Mouse (Mus musculus) stomach, embryonic 16.5 days (tissue): ENCODE results near the gene Zbtb8b. TPM values are rescaled to one million over a fixed set of nuclear protein-coding genes. Genes with fewer than 3 reads are reported as not detected.

ENCODE experiments used
- ATAC-seq: fragments of 200-750 bp; cut with Nextera tagmentation; 2 replicates; pipeline ENCODE4 v1.8.0; 2017; ENCODE audit warnings: moderate number of reproducible peaks, moderate TSS enrichment; ENCODE audit not compliant: insufficient read depth, low FRiP score
- H3K27ac ChIP-seq: fragments of 300-500 bp; sonication (generic); 2 replicates; pipeline ENCODE4 v1.5.1; 2014; ENCODE audit warnings: low read length
- H3K27me3 ChIP-seq: fragments of 300-500 bp; sonication (generic); 2 replicates; pipeline ENCODE4 v1.6.1; 2014; ENCODE audit warnings: low read length, control low read depth, mixed read lengths; ENCODE audit not compliant: control insufficient read depth, insufficient read depth
- H3K36me3 ChIP-seq: fragments of 300-500 bp; sonication (generic); 2 replicates; pipeline ENCODE4 v1.6.1; 2014; ENCODE audit warnings: low read length; ENCODE audit not compliant: control insufficient read depth, insufficient read depth
- H3K4me1 ChIP-seq: fragments of 300-500 bp; sonication (generic); 2 replicates; pipeline ENCODE4 v1.6.1; 2014; ENCODE audit warnings: low read length, control low read depth, mixed read lengths; ENCODE audit not compliant: control insufficient read depth, insufficient read depth
- H3K4me2 ChIP-seq: fragments of 300-500 bp; sonication (generic); 2 replicates; pipeline ENCODE4 v1.6.1; 2014; ENCODE audit warnings: low read depth, low read length, mixed read lengths
- H3K4me3 ChIP-seq: fragments of 300-500 bp; sonication (generic); replicated peaks from 2 replicates; pipeline ENCODE4 v1.5.1; 2014; ENCODE audit warnings: mild to moderate bottlenecking, low read length
- H3K9ac ChIP-seq: fragments of 300-500 bp; sonication (generic); 2 replicates; pipeline ENCODE4 v1.6.1; 2014; ENCODE audit warnings: low read length
- H3K9me3 ChIP-seq: fragments of 300-500 bp; sonication (generic); replicated peaks from 2 replicates; pipeline ENCODE4 v1.6.1; 2016; ENCODE audit warnings: low read length, control low read depth; ENCODE audit not compliant: control insufficient read depth
- WGBS: fragments of 180-500 bp; shearing (Covaris S2); extraction: QIAGEN DNeasy Blood & Tissue Kit; methylation state at CpG from one replicate; pipeline ENCODE4 v1.1.7; 2014; 5-methylcytosine and 5-hydroxymethylcytosine counted together
- polyA plus RNA-seq: library from polyadenylated mRNA; unstranded; fragments of >200 nt; fragmentation: Nextera tagmentation; extraction: Ambion mirVana; gene quantifications from 2 replicates; pipeline ENCODE4 v1.2.1, GENCODE M21; 2015

Gene Zbtb8b
- 1.4 and 1.6 TPM in 2 replicates for polyA plus RNA-seq

GRCm38 (mm10) chr4:129440340-129441063 lies at the start of gene Zbtb8b:
TSS of gene Zbtb8b (minus strand) at chr4:129440853.
- WGBS, result 1% methylated on average over 33 of the region's 33 CpGs

GRCm38 (mm10) chr4:129481090-129481489 lies 40.4 kb upstream of the Zbtb8b start:
- Histone ChIP-seq H3K4me2 (no peak overlapping the region), H3K36me3 (peaks cover 14% of the 10 kb centered on the region), H3K27me3 (no peaks in the 10 kb centered on the region), H3K9ac (no peak overlapping the region), H3K4me3 (no peak overlapping the region), H3K9me3 (no peaks in the 10 kb centered on the region), H3K27ac (0 out of 2 replicates have a peak overlapping the region, but pooled peaks have one; percentile 3), H3K4me1 (no peaks in the 10 kb centered on the region)
- WGBS, result 89% methylated on average over 1 of the region's 1 CpGs
- 0 out of 2 replicates have a peak, but pooled peaks have one; percentile 40 for ATAC-seq

More at GRCm38 (mm10) chr4:129440340-129441063, at the start of gene Zbtb8b:
- Histone ChIP-seq H3K4me2 (peak within 1 kb of the TSS; percentile 55), H3K4me3 (peak within 1 kb of the TSS; percentile 41), H3K4me1 (no peaks in the 10 kb centered on the region), H3K9me3 (no peaks in the 10 kb centered on the region), H3K27me3 (0 out of 2 replicates have a peak, but pooled peaks cover 7% of the 10 kb centered on the region), H3K36me3 (no peaks in the 10 kb centered on the region), H3K27ac (no peak within 1 kb of the TSS), H3K9ac (peak within 1 kb of the TSS; percentile 51)
- peak; percentile 93 for ATAC-seq

GRCm38 (mm10) chr4:129479863-129480262 lies 39.2 kb upstream of the Zbtb8b start:
- H3K9me3 ChIP-seq, result no peaks in the 10 kb centered on the region
- H3K36me3 ChIP-seq, result peaks cover 9% of the 10 kb centered on the region
- no peak for ATAC-seq
- 93% methylated on average over 3 of the region's 3 CpGs for WGBS
- H3K4me3 ChIP-seq, result no peak overlapping the region
- H3K27ac ChIP-seq, result no peak overlapping the region
- H3K4me2 ChIP-seq, result no peak overlapping the region
- H3K4me1 ChIP-seq, result no peaks in the 10 kb centered on the region
- H3K27me3 ChIP-seq, result no peaks in the 10 kb centered on the region
- no peak overlapping the region for H3K9ac ChIP-seq

GRCm38 (mm10) chr4:129476047-129476446 lies 35.4 kb upstream of the Zbtb8b start:
- no peak overlapping the region for H3K4me2 ChIP-seq
- H3K27ac ChIP-seq, result no peak overlapping the region
- peaks cover 29% of the 10 kb centered on the region for H3K36me3 ChIP-seq
- no peaks in the 10 kb centered on the region for H3K4me1 ChIP-seq
- ATAC-seq, result no peak
- H3K9me3 ChIP-seq, result no peaks in the 10 kb centered on the region
- H3K9ac ChIP-seq, result no peak overlapping the region
- H3K4me3 ChIP-seq, result no peak overlapping the region
- WGBS, result 89% methylated on average over 11 of the region's 11 CpGs
- H3K27me3 ChIP-seq, result no peaks in the 10 kb centered on the region

- H3K9me3 ChIP-seq, result no peaks in the 10 kb centered on the region
- 81% methylated on average over 4 of the region's 4 CpGs for WGBS
- H3K4me1 ChIP-seq, result peaks cover 11% of the 10 kb centered on the region; the same call in 1 of the 2 replicates
- no peak overlapping the region for H3K4me2 ChIP-seq
- H3K36me3 ChIP-seq, result 0 out of 2 replicates have a peak, but pooled peaks cover 20% of the 10 kb centered on the region
- no peak overlapping the region for H3K4me3 ChIP-seq
- H3K9ac ChIP-seq, result no peak overlapping the region
- no peak overlapping the region for H3K27ac ChIP-seq
- ATAC-seq, result no peak
- no peaks in the 10 kb centered on the region for H3K27me3 ChIP-seq
Measured at GRCm38 (mm10) chr4:129464286-129464815, 23.7 kb upstream of the Zbtb8b start.

- WGBS, result 84% methylated on average over 24 of the region's 24 CpGs
- H3K4me2 ChIP-seq, result no peak overlapping the region
Measured at GRCm38 (mm10) chr4:129463097-129464059, 22.7 kb upstream of the Zbtb8b start.

GRCm38 (mm10) chr4:129462118-129462517 lies 21.5 kb upstream of the Zbtb8b start:
- peak overlapping the region; percentile 86 for H3K9ac ChIP-seq
- H3K4me1 ChIP-seq, result peaks cover 11% of the 10 kb centered on the region; the same call in 1 of the 2 replicates
- ATAC-seq, result no peak
- H3K9me3 ChIP-seq, result no peaks in the 10 kb centered on the region
- peak overlapping the region; percentile 60 for H3K27ac ChIP-seq
- peak overlapping the region; percentile 88 for H3K4me3 ChIP-seq
- H3K27me3 ChIP-seq, result no peaks in the 10 kb centered on the region
- WGBS, result 41% methylated on average over 3 of the region's 3 CpGs
- 0 out of 2 replicates have a peak, but pooled peaks cover 16% of the 10 kb centered on the region for H3K36me3 ChIP-seq
- peak overlapping the region; percentile 91 for H3K4me2 ChIP-seq

More at GRCm38 (mm10) chr4:129463097-129464059, 22.7 kb upstream of the Zbtb8b start:
- H3K36me3 ChIP-seq, result 0 out of 2 replicates have a peak, but pooled peaks cover 20% of the 10 kb centered on the region
- no peak for ATAC-seq
- H3K9me3 ChIP-seq, result no peaks in the 10 kb centered on the region
- no peak overlapping the region for H3K4me3 ChIP-seq
- peaks cover 11% of the 10 kb centered on the region; the same call in 1 of the 2 replicates for H3K4me1 ChIP-seq
- no peaks in the 10 kb centered on the region for H3K27me3 ChIP-seq
- no peak overlapping the region for H3K27ac ChIP-seq
- H3K9ac ChIP-seq, result no peak overlapping the region

- Histone ChIP-seq H3K4me1 (peaks cover 11% of the 10 kb centered on the region; the same call in 1 of the 2 replicates), H3K27me3 (no peaks in the 10 kb centered on the region), H3K27ac (peak within 1 kb of the TSS; percentile 87), H3K9ac (peak within 1 kb of the TSS; percentile 86), H3K9me3 (no peaks in the 10 kb centered on the region), H3K36me3 (0 out of 2 replicates have a peak, but pooled peaks cover 13% of the 10 kb centered on the region), H3K4me2 (peak within 1 kb of the TSS; percentile 91), H3K4me3 (peak within 1 kb of the TSS; percentile 88)
- peak; percentile 98 for ATAC-seq
- WGBS, result under 1% methylated on average over 46 of the region's 46 CpGs
Measured at GRCm38 (mm10) chr4:129461183-129461960, 20.7 kb upstream of the Zbtb8b start, which contains the start of gene Bsdc1. TSS of gene Bsdc1 (plus strand) at chr4:129461581.
